Mouse (Mus musculus) bone marrow, adult 2 months (tissue): ENCODE results near the gene Sox15. TPM values are rescaled to one million over a fixed set of nuclear protein-coding genes. Genes with fewer than 3 reads are reported as not detected.
"Not testable (repeated sequence)": the region's sequence is repeated elsewhere in the genome, so short reads cannot be mapped to it uniquely, and the experiment has no call there.

ENCODE experiments used
- H3K27ac ChIP-seq: fragments of 200-500 bp; 2 replicates; pipeline ENCODE4 v1.5.1; 2012; ENCODE audit warnings: low read depth, mild to moderate bottlenecking, control low read depth, inconsistent platforms, low read length; ENCODE audit not compliant: control insufficient read depth, poor library complexity, insufficient read depth
- H3K4me1 ChIP-seq: fragments of 200-500 bp; 2 replicates; pipeline ENCODE4 v1.6.1; 2011; ENCODE audit warnings: low read length; ENCODE audit not compliant: control insufficient read depth, insufficient read depth
- H3K4me3 ChIP-seq: fragments of 200-500 bp; replicated peaks from 2 replicates; pipeline ENCODE3; 2011; ENCODE audit warnings: mild to moderate bottlenecking, low read depth, low read length, control low read depth; ENCODE audit not compliant: control insufficient read depth
- CTCF ChIP-seq: fragments of 200-500 bp; IDR thresholded peaks from 2 replicates; pipeline ENCODE4 v1.5.1; 2011; ENCODE audit warnings: low read length, control low read depth; ENCODE audit not compliant: control insufficient read depth, insufficient read depth
- POLR2A ChIP-seq: fragments of 200-500 bp; IDR thresholded peaks from 2 replicates; pipeline ENCODE4 v1.6.1; 2011; ENCODE audit warnings: low read depth, mild to moderate bottlenecking, control low read depth, low read length, borderline replicate concordance; ENCODE audit not compliant: control insufficient read depth
- WGBS: fragments of 180-500 bp; shearing (Covaris S2); methylation state at CpG from one replicate; pipeline ENCODE4 v1.1.7; 2018; 5-methylcytosine and 5-hydroxymethylcytosine counted together
- polyA plus RNA-seq: library from polyadenylated mRNA; stranded (reverse); fragments of >200 nt; gene quantifications from 2 replicates; pipeline ENCODE4 v1.2.4, GENCODE M21; 2011; ENCODE audit warnings: low replicate concordance; ENCODE audit not compliant: missing spikeins, insufficient read depth, insufficient read length

The Sox15 gene
- polyA plus RNA-seq, 1 experiment, result not detected

DNA sequence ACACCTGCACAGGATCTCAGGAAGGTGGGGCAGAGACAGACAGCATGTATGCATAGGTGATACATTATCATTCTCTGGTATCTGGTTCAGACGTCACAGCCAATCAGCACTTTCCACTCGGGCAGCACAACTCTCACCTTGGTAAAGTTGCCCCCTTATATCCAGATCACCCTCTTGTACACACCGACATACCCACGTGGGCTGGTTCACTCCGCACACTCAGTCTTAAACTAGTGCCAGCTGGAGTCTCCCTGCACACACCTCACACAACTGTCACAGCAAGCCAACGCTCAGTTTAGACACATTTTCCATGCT lies 39.9 kb downstream of the Sox15 start:
- peaks cover 1% of the 10 kb centered on the region; the same call in 1 of the 2 replicates for H3K4me1 ChIP-seq
- TF ChIP-seq CTCF, result no peak
- TF ChIP-seq POLR2A, result no peak
- WGBS, result 67% methylated on average over 6 of the region's 6 CpGs
- peak overlapping the region; percentile 50; the same call in 1 of the 2 replicates for H3K27ac ChIP-seq
- peak overlapping the region; percentile 43 for H3K4me3 ChIP-seq

DNA sequence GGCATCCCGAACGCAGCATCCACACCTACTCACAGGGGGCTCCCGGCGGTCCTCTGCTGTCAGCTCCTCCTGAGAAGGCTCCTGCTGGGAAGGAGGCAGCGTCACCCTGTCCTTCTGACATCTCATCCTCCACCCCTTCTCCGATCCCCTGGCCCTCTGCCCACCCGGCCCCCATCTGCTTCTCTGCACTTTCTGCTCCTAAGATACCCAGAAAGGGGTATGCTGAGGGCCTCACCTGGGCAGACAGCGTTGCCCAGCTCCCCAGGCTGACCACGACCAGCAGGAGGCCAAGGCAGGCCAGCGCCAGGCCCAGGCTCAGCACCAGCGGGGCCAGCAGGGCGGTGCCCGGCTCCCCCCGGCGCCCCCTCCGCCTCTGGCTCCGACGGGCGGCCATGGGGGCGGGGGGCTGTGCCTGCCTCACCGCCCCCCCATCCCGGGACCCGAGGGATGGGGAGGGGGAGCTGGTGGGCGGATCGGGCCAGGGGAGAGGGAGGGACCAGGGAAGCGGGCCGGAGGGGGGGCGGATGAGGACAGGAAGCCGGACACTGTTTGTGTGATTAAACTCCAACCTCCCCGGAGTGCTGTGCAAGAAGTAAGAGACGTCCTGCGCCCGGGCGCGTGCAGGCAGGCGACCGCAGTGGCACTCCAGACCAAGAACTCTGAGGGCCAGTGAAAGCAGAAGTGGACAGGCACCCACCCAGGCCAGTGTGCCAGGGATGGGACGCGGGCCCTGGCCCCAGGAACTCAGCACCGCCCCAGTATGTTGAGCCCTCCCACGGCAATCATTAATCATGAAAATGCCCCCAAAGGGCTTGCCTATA lies 40.5 kb downstream of the Sox15 start, which contains the start of the genes Tnfsf12 and Tnfsfm13:
Tnfsf12 (minus strand) TSS at position 489 of the 821 bp plus-strand sequence.
Tnfsfm13 (minus strand) TSS at position 738 of the 821 bp plus-strand sequence.
- H3K27ac ChIP-seq, result peak within 1 kb of the TSS; percentile 86
- H3K4me1 ChIP-seq, result peaks cover 1% of the 10 kb centered on the region; the same call in 1 of the 2 replicates
- TF ChIP-seq POLR2A (peak; percentile 58; the same call in 1 of the 2 replicates), CTCF (no peak)
- WGBS, result 11% methylated on average over 41 of the region's 41 CpGs
- H3K4me3 ChIP-seq, result peak within 1 kb of the TSS; percentile 43

DNA sequence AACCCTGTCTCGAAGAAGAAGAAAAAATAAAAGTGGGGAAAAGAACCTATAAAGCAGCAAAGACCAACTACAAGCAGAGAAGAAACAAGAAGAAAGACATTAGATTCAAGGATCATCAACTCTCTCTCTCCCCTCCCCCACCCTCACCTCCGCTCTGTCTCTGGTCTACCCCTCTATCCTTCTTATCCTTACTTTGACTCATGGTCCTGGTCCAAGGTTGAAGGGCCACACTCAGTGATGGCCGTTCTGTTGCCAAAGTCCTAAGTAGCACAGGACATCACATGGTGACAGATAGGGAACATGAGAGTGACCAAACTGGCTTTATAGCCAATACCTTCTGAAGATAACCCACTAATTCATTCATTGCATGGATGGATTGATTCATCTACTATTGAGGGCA lies 42.3 kb downstream of the Sox15 start:
- WGBS, result 83% methylated on average over 3 of the region's 3 CpGs
- no peak for TF ChIP-seq CTCF
- no peak for TF ChIP-seq POLR2A
- Histone ChIP-seq H3K4me3 (no peak overlapping the region), H3K4me1 (peaks cover 1% of the 10 kb centered on the region; the same call in 1 of the 2 replicates), H3K27ac (no peak overlapping the region)

DNA sequence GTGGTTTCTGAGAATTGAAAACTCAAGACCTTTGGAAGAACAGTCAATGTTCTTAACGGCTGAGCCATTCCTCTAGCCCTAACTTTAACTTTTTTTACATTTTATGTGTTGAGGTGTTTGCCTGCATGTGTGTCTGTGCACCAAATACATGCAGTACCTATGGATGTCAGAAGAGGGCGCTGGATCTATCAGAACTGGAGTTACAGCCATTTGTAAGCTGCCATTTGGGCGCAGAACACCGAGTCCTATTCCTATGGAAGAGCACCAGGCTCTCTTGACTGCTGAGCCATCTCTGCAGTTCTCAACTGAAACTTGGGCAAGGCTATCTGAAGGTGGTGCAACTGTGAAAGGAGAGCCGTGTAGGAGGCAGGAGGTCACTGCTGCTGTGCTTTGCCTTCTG lies 43.5 kb downstream of the Sox15 start:
- TF ChIP-seq CTCF, result no peak
- no peak for TF ChIP-seq POLR2A
- 72% methylated on average over 5 of the region's 5 CpGs for WGBS
- Histone ChIP-seq H3K27ac (no peak overlapping the region), H3K4me1 (peaks cover 1% of the 10 kb centered on the region; the same call in 1 of the 2 replicates), H3K4me3 (no peak overlapping the region)

DNA sequence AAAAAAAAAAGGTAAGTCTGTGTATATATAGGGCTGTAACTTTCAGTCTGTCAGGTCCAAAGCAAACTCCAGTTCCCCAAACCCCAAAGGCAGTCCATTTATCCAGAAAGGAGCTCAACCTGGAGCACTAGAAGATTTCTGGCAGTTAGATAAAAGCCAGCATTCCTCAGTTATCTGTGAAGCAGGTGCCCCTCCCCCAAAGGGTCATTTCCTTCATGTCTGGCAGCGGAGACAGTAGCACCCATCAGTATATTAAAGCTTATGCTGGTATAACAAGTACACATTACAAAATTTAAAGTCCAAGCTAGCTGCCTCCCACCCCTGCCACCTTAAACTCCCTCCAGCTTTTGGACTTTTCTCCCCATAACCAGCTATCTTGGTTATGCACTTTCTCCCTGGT lies 44.5 kb downstream of the Sox15 start:
- H3K27ac ChIP-seq, result no peak overlapping the region
- 61% methylated on average over 1 of the region's 1 CpGs for WGBS
- no peak overlapping the region for H3K4me3 ChIP-seq
- no peak for TF ChIP-seq POLR2A
- TF ChIP-seq CTCF, result no peak
- peaks cover 1% of the 10 kb centered on the region; the same call in 1 of the 2 replicates for H3K4me1 ChIP-seq

DNA sequence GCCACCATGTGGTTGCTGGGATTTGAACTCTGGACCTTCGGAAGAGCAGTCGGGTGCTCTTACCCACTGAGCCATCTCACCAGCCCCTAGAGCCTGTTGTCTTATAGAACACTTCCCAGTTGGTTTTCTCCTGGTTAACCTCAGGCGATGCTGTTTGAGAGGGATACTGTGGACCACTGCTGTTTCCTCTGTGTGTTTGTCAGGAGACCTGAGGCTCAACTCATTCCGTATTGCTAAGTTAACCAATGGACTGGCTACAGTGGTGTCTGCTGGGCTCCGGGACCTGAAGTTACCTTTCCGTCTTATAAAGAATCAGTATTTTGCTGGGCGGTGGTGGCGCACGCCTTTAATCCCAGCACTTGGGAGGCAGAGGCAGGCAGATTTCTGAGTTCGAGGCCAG lies 47.8 kb downstream of the Sox15 start:
- not testable (repeated sequence) for H3K4me3 ChIP-seq, H3K4me1 ChIP-seq, H3K27ac ChIP-seq
- WGBS, result 91% methylated on average over 10 of the region's 10 CpGs

DNA sequence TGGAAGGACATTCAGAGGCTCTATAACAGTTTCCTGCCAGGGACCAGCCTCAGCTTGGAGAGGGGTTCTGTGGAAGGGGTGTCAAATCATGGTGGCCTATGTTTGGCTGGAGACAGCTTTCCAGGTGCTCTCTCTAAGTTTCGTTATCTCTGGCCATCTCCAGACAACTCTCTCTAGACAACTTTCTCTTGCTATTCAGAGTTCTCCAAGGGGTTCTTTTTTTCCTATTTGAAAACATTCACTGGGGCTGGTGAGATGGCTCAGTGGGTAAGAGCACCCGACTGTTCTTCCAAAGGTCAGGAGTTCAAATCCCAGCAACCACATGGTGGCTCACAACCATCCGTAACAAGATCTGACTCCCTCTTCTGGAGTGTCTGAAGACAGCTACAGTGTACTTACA lies 48.3 kb downstream of the Sox15 start:
- not testable (repeated sequence) for H3K4me3 ChIP-seq, H3K4me1 ChIP-seq, H3K27ac ChIP-seq
- WGBS, result 83% methylated on average over 3 of the region's 3 CpGs

DNA sequence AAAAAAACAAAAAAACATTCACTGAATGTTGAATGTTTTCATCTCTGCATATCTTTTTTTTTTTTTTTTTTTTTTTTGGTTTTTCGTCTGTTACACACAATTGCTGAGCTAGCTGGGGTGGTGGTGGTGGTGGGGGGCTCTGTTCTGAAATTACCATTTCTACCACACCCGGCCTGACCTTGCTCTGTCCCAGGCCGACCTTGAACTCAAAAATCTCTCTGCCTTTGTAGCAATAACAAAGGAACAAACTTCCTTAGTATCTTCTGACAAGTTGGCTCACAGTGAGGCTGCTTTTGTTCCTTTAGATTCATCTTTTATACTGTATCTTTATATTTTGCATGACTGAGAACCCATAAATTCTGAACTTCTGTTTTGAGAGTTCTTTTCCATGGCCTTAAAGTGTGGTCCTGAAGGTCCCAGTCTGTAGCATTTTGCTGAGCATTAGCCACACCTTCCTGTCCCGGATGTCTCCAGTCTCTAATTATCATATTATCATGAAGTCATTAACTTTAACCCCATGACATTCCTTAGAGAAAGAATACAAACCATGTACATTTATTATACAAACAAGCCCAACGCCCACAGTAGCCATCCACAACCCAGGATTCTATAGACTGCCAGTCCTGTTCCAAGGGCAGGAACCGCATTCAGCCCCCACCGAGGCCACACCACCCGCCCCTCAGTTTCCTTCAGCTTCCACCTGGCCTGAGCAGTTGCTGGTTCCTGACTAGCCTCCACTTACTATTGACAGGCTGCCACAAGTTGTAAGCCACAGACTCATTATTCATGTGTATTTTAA lies 48.9 kb downstream of the Sox15 start:
- Histone ChIP-seq H3K4me1 (no peaks in the 10 kb centered on the region), H3K27ac (no peak overlapping the region), H3K4me3 (no peak overlapping the region)
- TF ChIP-seq CTCF (no peak), POLR2A (no peak)
- WGBS, result 66% methylated on average over 8 of the region's 8 CpGs

DNA sequence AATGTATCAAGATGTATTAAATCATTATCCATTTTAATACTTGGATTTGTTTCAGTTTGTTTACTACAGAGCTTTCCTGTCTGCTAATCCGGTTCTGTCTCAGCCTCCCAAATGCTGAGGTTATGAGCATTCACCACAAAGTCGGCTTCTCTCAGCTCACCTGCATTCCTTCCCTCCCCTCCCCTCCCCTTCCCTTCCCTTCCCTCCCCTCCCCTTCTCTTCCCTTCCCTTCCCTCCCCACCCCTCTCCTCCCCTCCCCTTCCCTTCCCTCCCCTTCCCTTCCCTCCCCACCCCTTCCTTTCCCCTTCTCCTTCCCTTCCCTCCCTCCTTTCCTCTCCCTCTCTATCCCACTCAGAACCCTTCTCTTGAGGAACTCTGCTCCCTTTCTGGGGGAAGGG lies 49.5 kb downstream of the Sox15 start:
- 27% methylated on average over 2 of the region's 2 CpGs for WGBS
- Histone ChIP-seq H3K4me3 (no peak overlapping the region), H3K27ac (no peak overlapping the region), H3K4me1 (no peaks in the 10 kb centered on the region)
- TF ChIP-seq POLR2A (no peak), CTCF (no peak)

Other genes with a start within 250 kb of the Sox15 start
- 13.7 and 29.2 TPM in 2 replicates for gene Kdm6b, start 241.6 kb upstream of the Sox15 start, polyA plus RNA-seq
- 0.90 and 1.4 TPM in 2 replicates for gene Dnah2, start 106.2 kb upstream of the Sox15 start, polyA plus RNA-seq
- 1.9 and 2.2 TPM in 2 replicates for gene Efnb3, start 95.1 kb upstream of the Sox15 start, polyA plus RNA-seq
- 28.1 and 36.2 TPM in 2 replicates for gene Wrap53, start 75.1 kb upstream of the Sox15 start, polyA plus RNA-seq
- 34.5 and 71.7 TPM in 2 replicates for gene Trp53, start 75.0 kb upstream of the Sox15 start, polyA plus RNA-seq
- 12.1 and 16.9 TPM in 2 replicates for gene Atp1b2, start 49.4 kb upstream of the Sox15 start, polyA plus RNA-seq
- gene Shbg, start 37.4 kb upstream of the Sox15 start, polyA plus RNA-seq, result not detected in 2 replicates
- gene Sat2, start 33.3 kb upstream of the Sox15 start, polyA plus RNA-seq, result 1.4 and 2.4 TPM in 2 replicates
- 32.3 and 66.3 TPM in 2 replicates for gene Fxr2, start 22.3 kb upstream of the Sox15 start, polyA plus RNA-seq
- 62.4 and 109 TPM in 2 replicates for gene Mpdu1, start 7.3 kb downstream of the Sox15 start, polyA plus RNA-seq
- gene Cd68, start 10.8 kb downstream of the Sox15 start, polyA plus RNA-seq, result 28.0 and 51.6 TPM in 2 replicates
- 268 and 540 TPM in 2 replicates for gene Eif4a1, start 17.1 kb downstream of the Sox15 start, polyA plus RNA-seq
- gene Senp3, start 26.8 kb downstream of the Sox15 start, polyA plus RNA-seq, result 46.3 and 67.8 TPM in 2 replicates
- 2.3 and 3.1 TPM in 2 replicates for gene Tnfsf13, start 30.5 kb downstream of the Sox15 start, polyA plus RNA-seq
- gene Tnfsf12, start 40.5 kb downstream of the Sox15 start, polyA plus RNA-seq, result 4.2 and 7.1 TPM in 2 replicates
- 7.6 and 17.0 TPM in 2 replicates for gene Tnfsfm13, start 40.8 kb downstream of the Sox15 start, polyA plus RNA-seq
- 28.8 and 49.2 TPM in 2 replicates for gene Polr2a, start 103.3 kb downstream of the Sox15 start, polyA plus RNA-seq
- not detected in 2 replicates for gene Slc35g3, start 106.7 kb downstream of the Sox15 start, polyA plus RNA-seq
- gene Zbtb4, start 110.6 kb downstream of the Sox15 start, polyA plus RNA-seq, result 8.4 and 13.8 TPM in 2 replicates
- gene Chrnb1, start 140.6 kb downstream of the Sox15 start, polyA plus RNA-seq, result 1.8 and 3.5 TPM in 2 replicates
- 0.32 and 1.00 TPM in 2 replicates for gene Fgf11, start 146.5 kb downstream of the Sox15 start, polyA plus RNA-seq
- not detected in 2 replicates for gene Tmem102, start 150.3 kb downstream of the Sox15 start, polyA plus RNA-seq
- gene Gm39566, start 160.0 kb downstream of the Sox15 start, polyA plus RNA-seq, result not detected in 2 replicates
- gene Spem2, start 163.2 kb downstream of the Sox15 start, polyA plus RNA-seq, result not detected in 2 replicates
- not detected in 2 replicates for gene Spem1, start 166.9 kb downstream of the Sox15 start, polyA plus RNA-seq
- gene Nlgn2, start 182.5 kb downstream of the Sox15 start, polyA plus RNA-seq, result 5.3 and 6.0 TPM in 2 replicates
- gene Tmem256, start 183.2 kb downstream of the Sox15 start, polyA plus RNA-seq, result 180 and 202 TPM in 2 replicates
- 38.3 and 50.9 TPM in 2 replicates for gene Plscr3, start 191.1 kb downstream of the Sox15 start, polyA plus RNA-seq
- gene Tnk1, start 203.4 kb downstream of the Sox15 start, polyA plus RNA-seq, result 2.9 and 5.4 TPM in 2 replicates
- gene Tmem95, start 222.7 kb downstream of the Sox15 start, polyA plus RNA-seq, result not detected in 2 replicates
- 1.8 and 3.6 TPM in 2 replicates for gene Kctd11, start 226.1 kb downstream of the Sox15 start, polyA plus RNA-seq
- gene Acap1, start 240.2 kb downstream of the Sox15 start, polyA plus RNA-seq, result 63.5 and 179 TPM in 2 replicates
- 2.7 and 5.6 TPM in 2 replicates for gene 2810408A11Rik, start 245.7 kb downstream of the Sox15 start, polyA plus RNA-seq
- gene Neurl4, start 245.8 kb downstream of the Sox15 start, polyA plus RNA-seq, result 25.7 and 38.2 TPM in 2 replicates